Mouse (Mus musculus): ENCODE measurements around the gene Lamc2.

The Lamc2 gene

GRCm38 (mm10) chr1:153125287-153126275 lies 60.7 kb downstream of the Lamc2 start:
- no peak for TF ChIP-seq GATA4 (IDR thresholded peaks at IDR 0.05; ENCODE audit: insufficient replicate concordance, low read length)

- TF ChIP-seq GATA4 (IDR thresholded peaks at IDR 0.05; ENCODE audit: insufficient replicate concordance, low read length): no peak
Measured at GRCm38 (mm10) chr1:153124502-153124901, 61.7 kb downstream of the Lamc2 start.

GRCm38 (mm10) chr1:153122764-153123163 lies 63.5 kb downstream of the Lamc2 start:
- no peak for TF ChIP-seq GATA4 (IDR thresholded peaks at IDR 0.05; ENCODE audit: insufficient replicate concordance, low read length)

- TF ChIP-seq GATA4 (IDR thresholded peaks at IDR 0.05; ENCODE audit: insufficient replicate concordance, low read length): no peak
Measured at GRCm38 (mm10) chr1:153121320-153121719, 64.9 kb downstream of the Lamc2 start.

GRCm38 (mm10) chr1:153120544-153120943 lies 65.7 kb downstream of the Lamc2 start:
- TF ChIP-seq GATA4 (IDR thresholded peaks at IDR 0.05; ENCODE audit: insufficient replicate concordance, low read length): no peak

- no peak for TF ChIP-seq GATA4 (IDR thresholded peaks at IDR 0.05; ENCODE audit: insufficient replicate concordance, low read length)
Measured at GRCm38 (mm10) chr1:153115315-153115714, 70.9 kb downstream of the Lamc2 start.

GRCm38 (mm10) chr1:153111596-153111995 lies 74.7 kb downstream of the Lamc2 start:
- no peak for TF ChIP-seq GATA4 (IDR thresholded peaks at IDR 0.05; ENCODE audit: insufficient replicate concordance, low read length)

GRCm38 (mm10) chr1:153109836-153110235 lies 76.4 kb downstream of the Lamc2 start:
- TF ChIP-seq GATA4 (IDR thresholded peaks at IDR 0.05; ENCODE audit: insufficient replicate concordance, low read length): no peak

GRCm38 (mm10) chr1:153109346-153109745 lies 76.9 kb downstream of the Lamc2 start:
- TF ChIP-seq GATA4 (IDR thresholded peaks at IDR 0.05; ENCODE audit: insufficient replicate concordance, low read length): no peak

- TF ChIP-seq GATA4 (IDR thresholded peaks at IDR 0.05; ENCODE audit: insufficient replicate concordance, low read length): no peak
Measured at GRCm38 (mm10) chr1:153107866-153108265, 78.4 kb downstream of the Lamc2 start.

- TF ChIP-seq GATA4 (IDR thresholded peaks at IDR 0.05; ENCODE audit: insufficient replicate concordance, low read length): no peak
Measured at GRCm38 (mm10) chr1:153104804-153105203, 81.4 kb downstream of the Lamc2 start.

- no peak for TF ChIP-seq GATA4 (IDR thresholded peaks at IDR 0.05; ENCODE audit: insufficient replicate concordance, low read length)
Measured at GRCm38 (mm10) chr1:153103186-153103554, 83.1 kb downstream of the Lamc2 start.

GRCm38 (mm10) chr1:153102296-153103185 lies 83.7 kb downstream of the Lamc2 start:
- TF ChIP-seq GATA4 (IDR thresholded peaks at IDR 0.05; ENCODE audit: insufficient replicate concordance, low read length): no peak

- TF ChIP-seq GATA4 (IDR thresholded peaks at IDR 0.05; ENCODE audit: insufficient replicate concordance, low read length): no peak
Measured at GRCm38 (mm10) chr1:153101327-153101880, 84.8 kb downstream of the Lamc2 start.

GRCm38 (mm10) chr1:153100912-153101311 lies 85.3 kb downstream of the Lamc2 start:
- no peak for TF ChIP-seq GATA4 (IDR thresholded peaks at IDR 0.05; ENCODE audit: insufficient replicate concordance, low read length)

All from liver, adult (tissue).